Mouse (Mus musculus): Measurements from ENCODE around the gene Nynrin. TPM values are rescaled to one million over a fixed set of nuclear protein-coding genes. Genes with fewer than 3 reads are reported as not detected.

Gene Nynrin
- total and polyA plus RNA-seq, 3 experiments = 3.0 to 5.6 (median 4.2) TPM

- DNase-seq (ENCODE audit: low spot score) (no peak), ATAC-seq (ENCODE audit: extremely low read depth, insufficient number of reproducible peaks, low FRiP score, poor library complexity, severe bottlenecking) (no peak)
- H3K27me3 ChIP-seq (ENCODE audit: insufficient read depth, low read length) = peaks cover 13% of the 10 kb centered on the region
- H3K36me3 ChIP-seq (replicated peaks) = peaks cover 4% of the 10 kb centered on the region
- TF ChIP-seq GATA2 (IDR thresholded peaks at IDR 0.05; ENCODE audit: borderline replicate concordance, low read depth, low read length) = no peak
- H3K9me3 ChIP-seq (replicated peaks) = no peaks in the 10 kb centered on the region
- peaks cover 58% of the 10 kb centered on the region for H3K4me1 ChIP-seq (ENCODE audit: insufficient read depth, low read depth, low read length)
- H3K4me3 ChIP-seq (ENCODE audit: low read depth, low read length) = no peak overlapping the region
Measured at GRCm38 (mm10) chr14:55880982-55881381, 27.2 kb downstream of the Nynrin start.

GRCm38 (mm10) chr14:55882171-55882641, 28.4 kb downstream of the Nynrin start:
- Histone ChIP-seq H3K27me3 (ENCODE audit: insufficient read depth, low read length) (peaks cover 10% of the 10 kb centered on the region), H3K36me3 (replicated peaks) (peaks cover 17% of the 10 kb centered on the region), H3K9me3 (replicated peaks) (no peaks in the 10 kb centered on the region), H3K4me3 (ENCODE audit: low read depth, low read length) (no peak overlapping the region), H3K4me1 (ENCODE audit: insufficient read depth, low read depth, low read length) (peaks cover 70% of the 10 kb centered on the region)
- TF ChIP-seq CTCF (IDR thresholded peaks at IDR 0.05; ENCODE audit: low read depth, low read length) (no peak), TAL1 (conservative IDR thresholded peaks at IDR 0.05; ENCODE audit: low read depth, low read length) (no peak), GATA1 (IDR thresholded peaks at IDR 0.05; ENCODE audit: borderline replicate concordance, low read length) (no peak), GATA2 (IDR thresholded peaks at IDR 0.05; ENCODE audit: borderline replicate concordance, low read depth, low read length) (no peak), POLR2AphosphoS5 (IDR thresholded peaks at IDR 0.05; ENCODE audit: insufficient replicate concordance, low read depth, low read length) (no peak)
- ATAC-seq (ENCODE audit: extremely low read depth, insufficient number of reproducible peaks, low FRiP score, poor library complexity, severe bottlenecking) (no peak), DNase-seq (ENCODE audit: low spot score) (no peak)

GRCm38 (mm10) chr14:55883149-55883661, 29.4 kb downstream of the Nynrin start:
- no peak for DNase-seq (ENCODE audit: low spot score)
- no peaks in the 10 kb centered on the region for H3K9me3 ChIP-seq (replicated peaks)
- no peak for ATAC-seq (ENCODE audit: extremely low read depth, insufficient number of reproducible peaks, low FRiP score, poor library complexity, severe bottlenecking)
- no peak for TF ChIP-seq GATA2 (IDR thresholded peaks at IDR 0.05; ENCODE audit: borderline replicate concordance, low read depth, low read length)
- no peak for TF ChIP-seq GATA1 (IDR thresholded peaks at IDR 0.05; ENCODE audit: borderline replicate concordance, low read length)
- no peak for TF ChIP-seq CTCF (IDR thresholded peaks at IDR 0.05; ENCODE audit: low read depth, low read length)
- no peak overlapping the region for H3K4me3 ChIP-seq (ENCODE audit: low read depth, low read length)
- H3K36me3 ChIP-seq (replicated peaks) = peaks cover 27% of the 10 kb centered on the region
- peaks cover 76% of the 10 kb centered on the region for H3K4me1 ChIP-seq (ENCODE audit: insufficient read depth, low read depth, low read length)
- H3K27me3 ChIP-seq (ENCODE audit: insufficient read depth, low read length) = peaks cover 2% of the 10 kb centered on the region; the same call in 1 of the 2 replicates

- TF ChIP-seq POLR2AphosphoS5 (IDR thresholded peaks at IDR 0.05; ENCODE audit: insufficient replicate concordance, low read depth, low read length) (no peak), GATA2 (IDR thresholded peaks at IDR 0.05; ENCODE audit: borderline replicate concordance, low read depth, low read length) (no peak)
- peaks cover 73% of the 10 kb centered on the region for H3K4me1 ChIP-seq (ENCODE audit: insufficient read depth, low read depth, low read length)
- peaks cover 2% of the 10 kb centered on the region; the same call in 1 of the 2 replicates for H3K27me3 ChIP-seq (ENCODE audit: insufficient read depth, low read length)
Measured at GRCm38 (mm10) chr14:55883663-55884062, 29.9 kb downstream of the Nynrin start.

GRCm38 (mm10) chr14:55884166-55884565, 30.4 kb downstream of the Nynrin start, which contains the start of gene Cbln3:
TSS of gene Cbln3 (minus strand) at chr14:55884392.
- no peaks in the 10 kb centered on the region for H3K9me3 ChIP-seq (replicated peaks)
- peaks cover 36% of the 10 kb centered on the region for H3K36me3 ChIP-seq (replicated peaks)
- ATAC-seq (ENCODE audit: extremely low read depth, insufficient number of reproducible peaks, low FRiP score, poor library complexity, severe bottlenecking) (no peak), DNase-seq (ENCODE audit: low spot score) (peak; percentile 49)
- no peak for TF ChIP-seq GATA1 (IDR thresholded peaks at IDR 0.05; ENCODE audit: borderline replicate concordance, low read length)
- no peak for TF ChIP-seq POLR2AphosphoS5 (IDR thresholded peaks at IDR 0.05; ENCODE audit: insufficient replicate concordance, low read depth, low read length)
- no peak for TF ChIP-seq TAL1 (conservative IDR thresholded peaks at IDR 0.05; ENCODE audit: low read depth, low read length)
- no peak for TF ChIP-seq GATA2 (IDR thresholded peaks at IDR 0.05; ENCODE audit: borderline replicate concordance, low read depth, low read length)
- TF ChIP-seq CTCF (IDR thresholded peaks at IDR 0.05; ENCODE audit: low read depth, low read length) = no peak
- peak within 1 kb of the TSS; percentile 75 for H3K4me3 ChIP-seq (ENCODE audit: low read depth, low read length)
- H3K27me3 ChIP-seq (ENCODE audit: insufficient read depth, low read length) = peaks cover 2% of the 10 kb centered on the region; the same call in 1 of the 2 replicates
- peaks cover 73% of the 10 kb centered on the region for H3K4me1 ChIP-seq (ENCODE audit: insufficient read depth, low read depth, low read length)

More at GRCm38 (mm10) chr14:55883663-55884062, 29.9 kb downstream of the Nynrin start:
- Histone ChIP-seq H3K36me3 (replicated peaks) (peaks cover 31% of the 10 kb centered on the region), H3K9me3 (replicated peaks) (no peaks in the 10 kb centered on the region), H3K4me3 (ENCODE audit: low read depth, low read length) (peak overlapping the region; percentile 75; the same call in 1 of the 2 replicates)
- no peak for ATAC-seq (ENCODE audit: extremely low read depth, insufficient number of reproducible peaks, low FRiP score, poor library complexity, severe bottlenecking)
- DNase-seq (ENCODE audit: low spot score) = no peak

- Histone ChIP-seq H3K4me1 (ENCODE audit: insufficient read depth, low read depth, low read length) (peaks cover 73% of the 10 kb centered on the region), H3K9me3 (replicated peaks) (no peaks in the 10 kb centered on the region), H3K4me3 (ENCODE audit: low read depth, low read length) (peak within 1 kb of the TSS; percentile 75), H3K36me3 (replicated peaks) (peaks cover 41% of the 10 kb centered on the region), H3K27me3 (ENCODE audit: insufficient read depth, low read length) (peaks cover 2% of the 10 kb centered on the region; the same call in 1 of the 2 replicates)
- DNase-seq (ENCODE audit: low spot score) (peak; percentile 97), ATAC-seq (ENCODE audit: extremely low read depth, insufficient number of reproducible peaks, low FRiP score, poor library complexity, severe bottlenecking) (peak; percentile 82)
- TF ChIP-seq GATA1 (IDR thresholded peaks at IDR 0.05; ENCODE audit: borderline replicate concordance, low read length) (no peak), CTCF (IDR thresholded peaks at IDR 0.05; ENCODE audit: low read depth, low read length) (no peak), GATA2 (IDR thresholded peaks at IDR 0.05; ENCODE audit: borderline replicate concordance, low read depth, low read length) (no peak), POLR2AphosphoS5 (IDR thresholded peaks at IDR 0.05; ENCODE audit: insufficient replicate concordance, low read depth, low read length) (no peak)
Measured at GRCm38 (mm10) chr14:55884713-55885113, 30.9 kb downstream of the Nynrin start, which contains the start of gene Khnyn. TSS of gene Khnyn (plus strand) at chr14:55884947.
